Mouse (Mus musculus) heart, adult 2 months (tissue): ENCODE results near the gene Elane. TPM values are rescaled to one million over a fixed set of nuclear protein-coding genes. Genes with fewer than 3 reads are reported as not detected.
"Not testable (repeated sequence)": the region's sequence is repeated elsewhere in the genome, so short reads cannot be mapped to it uniquely, and the experiment has no call there.

Experiments
- DNase-seq, 2 experiments: peaks; one replicate each; pipeline ENCODE4 v3.0.0; 2021
- H3K27ac ChIP-seq: fragments of 200-600 bp; 2 replicates; pipeline ENCODE4 v1.8.1; 2022
- H3K27me3 ChIP-seq: fragments of 200-500 bp; 2 replicates; pipeline ENCODE4 v1.6.1; 2012; ENCODE audit warnings: mild to moderate bottlenecking, low read length, inconsistent platforms, mixed read lengths; ENCODE audit not compliant: control insufficient read depth, insufficient read depth
- H3K36me3 ChIP-seq: fragments of 200-500 bp; 2 replicates; pipeline ENCODE4 v1.6.1; 2012; ENCODE audit warnings: low read length, inconsistent platforms; ENCODE audit not compliant: control insufficient read depth, insufficient read depth
- H3K4me1 ChIP-seq: fragments of 200-500 bp; 2 replicates; pipeline ENCODE4 v1.6.1; 2011; ENCODE audit warnings: low read length; ENCODE audit not compliant: control insufficient read depth, insufficient read depth
- H3K4me3 ChIP-seq: fragments of 200-600 bp; 2 replicates; pipeline ENCODE4 v1.8.1; 2022
- H3K79me2 ChIP-seq: fragments of 200-500 bp; replicated peaks from 2 replicates; pipeline ENCODE4 v1.6.1; 2012; ENCODE audit warnings: mild to moderate bottlenecking, inconsistent platforms, low read length, moderate library complexity, mixed read lengths; ENCODE audit not compliant: control insufficient read depth, insufficient read depth
- H3K9ac ChIP-seq: fragments of 200-500 bp; 2 replicates; pipeline ENCODE4 v1.6.1; 2012; ENCODE audit warnings: low read depth, mild to moderate bottlenecking, control low read depth, inconsistent platforms, low read length, mixed read lengths
- CTCF ChIP-seq: fragments of 200-600 bp; IDR thresholded peaks from 2 replicates; pipeline ENCODE4 v1.8.1; 2022; ENCODE audit warnings: antibody characterized with exemption, mild to moderate bottlenecking, moderate library complexity
- EP300 ChIP-seq: fragments of 200-500 bp; IDR thresholded peaks from 2 replicates; pipeline ENCODE4 v1.6.1; 2011; ENCODE audit warnings: low read depth, low read length, control low read depth; ENCODE audit not compliant: insufficient read depth
- POLR2A ChIP-seq: fragments of 200-500 bp; IDR thresholded peaks from 2 replicates; pipeline ENCODE4 v1.6.1; 2011; ENCODE audit warnings: mild to moderate bottlenecking, low read depth, low read length, control low read depth; ENCODE audit not compliant: insufficient read depth
- WGBS: fragments of 180-500 bp; shearing (Covaris S2); methylation state at CpG from one replicate; pipeline ENCODE4 v1.1.7; 2018; 5-methylcytosine and 5-hydroxymethylcytosine counted together
- intact Hi-C: fragments of 180-260 bp; cut with DNase I; formaldehyde crosslinking; loops from one replicate; pipeline ENCODE4 v1.15.1; 2025
- polyA plus RNA-seq: library from polyadenylated mRNA; depleted of rRNA; stranded (reverse); fragments of >200 nt; gene quantifications from 2 replicates; pipeline ENCODE4 v1.2.3, GENCODE M21; 2012
- total RNA-seq, 2 experiments: library from RNA; stranded (reverse); gene quantifications; 2 replicates each; pipeline ENCODE4 v1.2.3; 2021

Elane gene
- total and polyA plus RNA-seq, 3 experiments: not detected

GRCm38 (mm10) chr10:79881981-79882380 lies 4.1 kb upstream of the Elane start:
- peaks cover 6% of the 10 kb centered on the region for H3K4me1 ChIP-seq
- no peak overlapping the region for H3K4me3 ChIP-seq
- 12% methylated on average over 22 of the region's 22 CpGs for WGBS
- no peak for DNase-seq
- no peaks in the 10 kb centered on the region for H3K27me3 ChIP-seq
- no peak overlapping the region for H3K27ac ChIP-seq
- intact Hi-C loops: loop anchor here (2.0 to 5.0 kb wide), 2 partner anchors 25 to 50 kb away; no protein-coding TSS in a partner anchor
- TF ChIP-seq CTCF (no peak), POLR2A (no peak), EP300 (no peak)
- no peaks in the 10 kb centered on the region for H3K79me2 ChIP-seq
- 0 out of 2 replicates have a peak overlapping the region, but pooled peaks have one; percentile 16 for H3K9ac ChIP-seq
- H3K36me3 ChIP-seq: no peaks in the 10 kb centered on the region

- Histone ChIP-seq H3K4me1 (no peaks in the 10 kb centered on the region), H3K27me3 (no peaks in the 10 kb centered on the region), H3K4me3 (no peak overlapping the region), H3K36me3 (no peaks in the 10 kb centered on the region), H3K27ac (no peak overlapping the region; the same call in 1 of the 2 replicates), H3K79me2 (no peaks in the 10 kb centered on the region), H3K9ac (no peak overlapping the region)
- peak; percentile 76 to 84 for DNase-seq
- intact Hi-C loops: loop anchor here (1.0 to 5.0 kb wide), 3 partner anchors 27 to 51 kb away; no protein-coding TSS in a partner anchor
- 23% methylated on average over 22 of the region's 22 CpGs for WGBS
- TF ChIP-seq EP300: peak; percentile 66; the same call in 1 of the 2 replicates
- no peak for TF ChIP-seq POLR2A
- TF ChIP-seq CTCF: peak; percentile 91
Measured at GRCm38 (mm10) chr10:79883297-79884084, 2.6 kb upstream of the Elane start.

GRCm38 (mm10) chr10:79884446-79884845 lies 1.6 kb upstream of the Elane start:
- intact Hi-C loops: loop anchor here (5.0 kb wide), 1 partner anchor 52 kb away; no protein-coding TSS in a partner anchor
- Histone ChIP-seq H3K27me3 (no peaks in the 10 kb centered on the region), H3K9ac (no peak overlapping the region), H3K27ac (no peak overlapping the region; the same call in 1 of the 2 replicates), H3K36me3 (no peaks in the 10 kb centered on the region), H3K79me2 (no peaks in the 10 kb centered on the region), H3K4me1 (no peaks in the 10 kb centered on the region), H3K4me3 (no peak overlapping the region)
- no peak for TF ChIP-seq CTCF
- DNase-seq: peak; percentile 79 to 86
- WGBS: 39% methylated on average over 4 of the region's 4 CpGs

- H3K4me1 ChIP-seq, DNase-seq, H3K9ac ChIP-seq, H3K36me3 ChIP-seq, H3K79me2 ChIP-seq, H3K4me3 ChIP-seq, H3K27ac ChIP-seq, H3K27me3 ChIP-seq: not testable (repeated sequence)
- WGBS: 52% methylated on average over 3 of the region's 3 CpGs
- intact Hi-C loops: loop anchor here (5.0 kb wide), 1 partner anchor 53 kb away; no protein-coding TSS in a partner anchor
Measured at GRCm38 (mm10) chr10:79884938-79885337, 1.1 kb upstream of the Elane start.

GRCm38 (mm10) chr10:79886611-79887010 lies 564 bp downstream of the Elane start:
- H3K4me3 ChIP-seq: no peak overlapping the region
- H3K4me1 ChIP-seq: no peaks in the 10 kb centered on the region
- no peak overlapping the region for H3K27ac ChIP-seq
- intact Hi-C loops: no loop called here
- no peak overlapping the region for H3K9ac ChIP-seq
- TF ChIP-seq EP300 (no peak), CTCF (no peak), POLR2A (no peak)
- no peaks in the 10 kb centered on the region for H3K79me2 ChIP-seq
- no peaks in the 10 kb centered on the region for H3K27me3 ChIP-seq
- H3K36me3 ChIP-seq: no peaks in the 10 kb centered on the region
- no peak for DNase-seq
- 82% methylated on average over 8 of the region's 8 CpGs for WGBS

- no peaks in the 10 kb centered on the region for H3K79me2 ChIP-seq
- H3K4me3 ChIP-seq: no peak overlapping the region
- H3K4me1 ChIP-seq: no peaks in the 10 kb centered on the region
- no peak overlapping the region for H3K27ac ChIP-seq
- H3K36me3 ChIP-seq: no peaks in the 10 kb centered on the region
- no peak for TF ChIP-seq EP300
- TF ChIP-seq POLR2A: no peak
- no peak for TF ChIP-seq CTCF
- no peak overlapping the region for H3K9ac ChIP-seq
- no peak for DNase-seq
- 43% methylated on average over 2 of the region's 2 CpGs for WGBS
- intact Hi-C loops: no loop called here
- no peaks in the 10 kb centered on the region for H3K27me3 ChIP-seq
Measured at GRCm38 (mm10) chr10:79889386-79889785, 3.3 kb downstream of the Elane start.
